Mouse (Mus musculus): ENCODE results near the gene Mcpt4. TPM values are rescaled to one million over a fixed set of nuclear protein-coding genes. Genes with fewer than 3 reads are reported as not detected.
"Not testable (repeated sequence)": the region's sequence is repeated elsewhere in the genome, so short reads cannot be mapped to it uniquely, and the experiment has no call there.

The Mcpt4 gene
- polyA plus RNA-seq, 1 experiment from 2014 or later: not detected

DNA sequence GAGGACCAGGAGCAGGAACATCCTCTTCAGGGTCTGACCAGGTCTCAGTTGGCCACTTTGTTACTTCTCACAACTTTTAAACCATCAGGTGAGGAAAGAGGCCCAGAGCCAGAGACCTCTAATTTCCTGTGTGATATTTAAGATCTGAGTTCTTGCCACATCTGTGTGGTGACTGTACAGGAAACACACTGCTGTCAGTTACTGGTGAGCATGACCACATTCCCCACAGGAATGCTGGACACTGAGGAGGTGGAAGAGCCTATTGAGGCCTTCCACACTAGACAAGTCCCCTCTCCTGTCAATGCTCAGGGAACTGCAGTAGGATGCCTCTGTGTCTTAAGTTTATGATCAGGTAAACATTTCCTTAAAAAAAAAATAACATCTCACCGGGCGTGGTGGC, 23.1 kb upstream of the Mcpt4 start, which contains the start of gene Mcpt8:
Mcpt8 (minus strand) TSS at position 107 of the 400 bp plus-strand sequence.
- Histone ChIP-seq H3K4me2 (replicated peaks; ENCODE audit: low read depth, low read length) (no peak within 1 kb of the TSS), H3K4me3 (ENCODE audit: low read length) (no peak within 1 kb of the TSS), H3K9ac (ENCODE audit: low read depth, low read length) (no peak within 1 kb of the TSS), H3K27ac (ENCODE audit: low read depth, low read length) (no peak within 1 kb of the TSS), H3K4me1 (ENCODE audit: control insufficient read depth, insufficient read depth, low read length) (no peaks in the 10 kb centered on the region), H3K9me3 (ENCODE audit: control insufficient read depth, low read length) (no peaks in the 10 kb centered on the region), H3K27me3 (ENCODE audit: control insufficient read depth, insufficient read depth, low read length) (no peaks in the 10 kb centered on the region), H3K36me3 (ENCODE audit: control insufficient read depth, insufficient read depth, low read length) (no peaks in the 10 kb centered on the region)
- ATAC-seq (ENCODE audit: low FRiP score, low TSS enrichment): no peak
- 93% methylated on average over 2 of the region's 2 CpGs for WGBS

DNA sequence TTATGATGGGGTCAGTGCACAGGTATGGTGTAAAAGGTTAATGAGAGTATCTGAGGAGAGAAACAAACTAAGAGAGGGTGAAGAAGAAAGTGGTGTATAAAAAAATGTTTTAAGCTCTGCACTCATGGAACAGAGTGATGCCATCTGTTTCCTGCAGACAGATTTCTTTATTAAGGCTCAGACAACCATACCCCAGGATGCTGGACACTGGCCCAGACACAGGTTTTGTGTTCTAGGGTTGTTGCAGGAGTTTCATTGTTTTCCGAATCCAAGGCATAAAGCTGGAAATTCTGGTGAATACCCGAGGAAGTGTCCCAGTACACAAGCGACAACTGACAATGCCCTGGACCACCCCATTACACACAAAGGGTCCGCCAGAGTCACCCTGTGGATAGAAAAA, 19.9 kb upstream of the Mcpt4 start:
- no peak overlapping the region for H3K4me3 ChIP-seq (ENCODE audit: low read length)
- no peaks in the 10 kb centered on the region for H3K9me3 ChIP-seq (ENCODE audit: control insufficient read depth, low read length)
- no peaks in the 10 kb centered on the region for H3K36me3 ChIP-seq (ENCODE audit: control insufficient read depth, insufficient read depth, low read length)
- H3K27ac ChIP-seq (ENCODE audit: low read depth, low read length): no peak overlapping the region
- H3K4me2 ChIP-seq (replicated peaks; ENCODE audit: low read depth, low read length): no peak overlapping the region
- no peaks in the 10 kb centered on the region for H3K4me1 ChIP-seq (ENCODE audit: control insufficient read depth, insufficient read depth, low read length)
- 94% methylated on average over 4 of the region's 4 CpGs for WGBS
- no peaks in the 10 kb centered on the region for H3K27me3 ChIP-seq (ENCODE audit: control insufficient read depth, insufficient read depth, low read length)
- no peak for ATAC-seq (ENCODE audit: low FRiP score, low TSS enrichment)
- H3K9ac ChIP-seq (ENCODE audit: low read depth, low read length): no peak overlapping the region

- no peak for ATAC-seq (ENCODE audit: low FRiP score, low TSS enrichment)
- no peaks in the 10 kb centered on the region for H3K4me1 ChIP-seq (ENCODE audit: control insufficient read depth, insufficient read depth, low read length)
- no peak overlapping the region for H3K27ac ChIP-seq (ENCODE audit: low read depth, low read length)
- no peak overlapping the region for H3K4me2 ChIP-seq (replicated peaks; ENCODE audit: low read depth, low read length)
- H3K36me3 ChIP-seq (ENCODE audit: control insufficient read depth, insufficient read depth, low read length): no peaks in the 10 kb centered on the region
- 89% methylated on average over 4 of the region's 4 CpGs for WGBS
- no peaks in the 10 kb centered on the region for H3K27me3 ChIP-seq (ENCODE audit: control insufficient read depth, insufficient read depth, low read length)
- H3K9ac ChIP-seq (ENCODE audit: low read depth, low read length): no peak overlapping the region
- no peaks in the 10 kb centered on the region for H3K9me3 ChIP-seq (ENCODE audit: control insufficient read depth, low read length)
- no peak overlapping the region for H3K4me3 ChIP-seq (ENCODE audit: low read length)
These were observed 4.4 kb downstream of the Mcpt4 start for GRCm38 (mm10) chr14:56057722-56058121.

DNA sequence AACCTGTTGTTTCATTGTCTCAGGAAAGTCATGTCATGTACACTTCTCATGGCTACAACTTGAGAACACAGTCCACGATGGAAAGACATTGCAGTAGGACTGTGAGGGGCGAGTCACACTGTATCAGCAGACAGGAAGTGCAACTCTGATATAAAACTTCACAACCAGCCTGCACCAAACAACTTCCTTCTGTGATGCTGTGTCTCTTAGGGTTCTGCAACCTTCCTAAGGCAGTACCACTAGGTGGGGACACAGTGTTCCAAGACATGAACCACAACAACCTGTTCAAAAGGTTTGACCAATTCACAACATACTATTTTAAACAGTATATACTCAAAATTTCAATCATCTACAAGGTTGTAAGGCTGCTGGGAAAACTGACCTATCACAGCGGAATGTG, 6.7 kb downstream of the Mcpt4 start:
- ATAC-seq (ENCODE audit: low FRiP score, low TSS enrichment): no peak

DNA sequence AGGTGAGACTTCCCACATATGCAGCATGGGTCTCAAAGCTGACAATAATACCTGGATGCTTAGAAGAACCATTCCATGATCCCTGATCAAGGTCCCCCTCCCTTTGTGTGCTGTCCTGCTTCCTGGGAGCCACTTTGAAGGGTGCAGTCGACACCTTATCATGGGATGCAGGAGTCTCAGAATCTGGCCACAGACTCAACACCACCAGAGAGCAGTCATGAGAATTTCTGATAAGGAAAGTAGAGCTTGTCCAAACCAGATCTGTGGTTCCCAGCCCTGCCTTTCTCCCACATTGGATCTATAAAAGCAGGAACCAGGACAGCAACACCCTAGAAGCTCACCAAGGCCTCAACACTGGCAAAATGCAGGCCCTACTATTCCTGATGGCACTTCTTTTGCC, 20.3 kb downstream of the Mcpt4 start, which contains the start of gene Mcpt2:
Mcpt2 (plus strand) TSS at position 250 of the 400 bp plus-strand sequence.
- WGBS: 77% methylated on average over 1 of the region's 1 CpGs
- not testable (repeated sequence) for H3K9ac ChIP-seq (ENCODE audit: low read depth, low read length); ATAC-seq (ENCODE audit: low FRiP score, low TSS enrichment); H3K27ac ChIP-seq (ENCODE audit: low read depth, low read length); H3K9me3 ChIP-seq (ENCODE audit: control insufficient read depth, low read length); H3K27me3 ChIP-seq (ENCODE audit: control insufficient read depth, insufficient read depth, low read length); H3K4me3 ChIP-seq (ENCODE audit: low read length); H3K4me2 ChIP-seq (replicated peaks; ENCODE audit: low read depth, low read length); H3K36me3 ChIP-seq (ENCODE audit: control insufficient read depth, insufficient read depth, low read length); H3K4me1 ChIP-seq (ENCODE audit: control insufficient read depth, insufficient read depth, low read length)

More for the DNA sequence above, 6.7 kb downstream of the Mcpt4 start:
- H3K27ac ChIP-seq (ENCODE audit: low read depth, low read length): no peak overlapping the region
- no peak overlapping the region for H3K4me2 ChIP-seq (replicated peaks; ENCODE audit: low read depth, low read length)
- no peaks in the 10 kb centered on the region for H3K4me1 ChIP-seq (ENCODE audit: control insufficient read depth, insufficient read depth, low read length)
- H3K4me3 ChIP-seq (ENCODE audit: low read length): no peak overlapping the region
- no peaks in the 10 kb centered on the region for H3K9me3 ChIP-seq (ENCODE audit: control insufficient read depth, low read length)
- no peaks in the 10 kb centered on the region for H3K27me3 ChIP-seq (ENCODE audit: control insufficient read depth, insufficient read depth, low read length)
- whole genome bisulfite sequencing: 87% methylated on average over 3 of the region's 3 CpGs
- no peaks in the 10 kb centered on the region for H3K36me3 ChIP-seq (ENCODE audit: control insufficient read depth, insufficient read depth, low read length)
- no peak overlapping the region for H3K9ac ChIP-seq (ENCODE audit: low read depth, low read length)

- H3K4me1 ChIP-seq (ENCODE audit: control insufficient read depth, insufficient read depth, low read length): no peaks in the 10 kb centered on the region
- no peak overlapping the region for H3K27ac ChIP-seq (ENCODE audit: low read depth, low read length)
- no peaks in the 10 kb centered on the region for H3K36me3 ChIP-seq (ENCODE audit: control insufficient read depth, insufficient read depth, low read length)
- H3K9me3 ChIP-seq (ENCODE audit: control insufficient read depth, low read length): no peaks in the 10 kb centered on the region
- H3K27me3 ChIP-seq (ENCODE audit: control insufficient read depth, insufficient read depth, low read length): no peaks in the 10 kb centered on the region
- WGBS: 64% methylated on average over 2 of the region's 2 CpGs
- no peak overlapping the region for H3K4me2 ChIP-seq (replicated peaks; ENCODE audit: low read depth, low read length)
- H3K4me3 ChIP-seq (ENCODE audit: low read length): no peak overlapping the region
- H3K9ac ChIP-seq (ENCODE audit: low read depth, low read length): no peak overlapping the region
- no peak for ATAC-seq (ENCODE audit: low FRiP score, low TSS enrichment)
These were observed 27.7 kb downstream of the Mcpt4 start for GRCm38 (mm10) chr14:56034433-56034832.

GRCm38 (mm10) chr14:56030395-56030794, 31.7 kb downstream of the Mcpt4 start, which contains the start of gene Mcpt9:
Gene Mcpt9 (minus strand): TSS chr14:56030495.
- 73% methylated on average over 3 of the region's 3 CpGs for WGBS
- not testable (repeated sequence) for H3K4me1 ChIP-seq (ENCODE audit: control insufficient read depth, insufficient read depth, low read length); H3K27me3 ChIP-seq (ENCODE audit: control insufficient read depth, insufficient read depth, low read length); H3K36me3 ChIP-seq (ENCODE audit: control insufficient read depth, insufficient read depth, low read length); H3K4me3 ChIP-seq (ENCODE audit: low read length); H3K27ac ChIP-seq (ENCODE audit: low read depth, low read length); H3K9me3 ChIP-seq (ENCODE audit: control insufficient read depth, low read length); ATAC-seq (ENCODE audit: low FRiP score, low TSS enrichment); H3K4me2 ChIP-seq (replicated peaks; ENCODE audit: low read depth, low read length); H3K9ac ChIP-seq (ENCODE audit: low read depth, low read length)

DNA sequence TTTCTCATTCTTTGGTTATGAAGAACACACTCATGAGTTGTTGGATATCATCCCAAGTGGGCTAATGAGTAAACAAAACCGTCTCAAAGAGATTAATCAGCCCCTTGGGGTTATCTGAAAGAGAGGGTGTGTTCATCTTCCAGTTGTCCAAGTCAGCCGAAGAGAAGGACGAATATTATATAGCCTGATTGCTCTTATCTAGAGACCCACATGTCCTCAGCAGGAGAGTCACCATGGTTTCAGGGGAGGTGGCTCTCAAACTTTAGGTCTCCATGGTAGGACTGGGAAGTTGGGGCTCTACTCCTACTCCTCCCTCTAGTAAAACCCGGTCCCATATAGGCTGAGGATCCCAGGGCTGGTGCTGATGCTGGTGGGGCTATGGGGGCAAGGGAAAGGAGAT, 40.8 kb downstream of the Mcpt4 start:
- not testable (repeated sequence) for H3K36me3 ChIP-seq (ENCODE audit: control insufficient read depth, insufficient read depth, low read length); H3K4me3 ChIP-seq (ENCODE audit: low read length); H3K4me1 ChIP-seq (ENCODE audit: control insufficient read depth, insufficient read depth, low read length); H3K4me2 ChIP-seq (replicated peaks; ENCODE audit: low read depth, low read length); H3K27me3 ChIP-seq (ENCODE audit: control insufficient read depth, insufficient read depth, low read length); H3K9ac ChIP-seq (ENCODE audit: low read depth, low read length); H3K9me3 ChIP-seq (ENCODE audit: control insufficient read depth, low read length); H3K27ac ChIP-seq (ENCODE audit: low read depth, low read length); ATAC-seq (ENCODE audit: low FRiP score, low TSS enrichment)
- WGBS: 78% methylated on average over 3 of the region's 4 CpGs

DNA sequence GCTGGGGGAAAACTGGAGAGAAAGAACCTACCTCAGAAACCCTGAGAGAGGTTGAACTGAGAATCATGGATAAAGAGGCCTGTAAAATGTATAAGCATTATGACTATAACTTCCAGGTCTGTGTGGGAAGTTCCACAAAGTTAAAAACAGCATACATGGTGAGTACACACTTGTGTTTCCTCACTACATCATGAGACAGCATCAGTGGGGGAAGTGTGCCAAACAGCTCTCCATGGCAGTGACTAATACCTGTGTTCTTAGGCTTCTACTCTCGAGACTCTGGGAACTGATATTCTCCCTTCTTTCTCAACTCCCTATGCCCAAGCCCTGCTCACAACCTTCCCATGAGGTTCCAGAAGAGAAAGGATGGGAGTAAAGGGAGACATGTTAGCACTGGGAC, 42.7 kb downstream of the Mcpt4 start:
- no peaks in the 10 kb centered on the region for H3K9me3 ChIP-seq (ENCODE audit: control insufficient read depth, low read length)
- H3K36me3 ChIP-seq (ENCODE audit: control insufficient read depth, insufficient read depth, low read length): no peaks in the 10 kb centered on the region
- H3K27ac ChIP-seq (ENCODE audit: low read depth, low read length): no peak overlapping the region
- no peaks in the 10 kb centered on the region for H3K27me3 ChIP-seq (ENCODE audit: control insufficient read depth, insufficient read depth, low read length)
- H3K4me2 ChIP-seq (replicated peaks; ENCODE audit: low read depth, low read length): no peak overlapping the region
- no peak overlapping the region for H3K4me3 ChIP-seq (ENCODE audit: low read length)
- H3K9ac ChIP-seq (ENCODE audit: low read depth, low read length): no peak overlapping the region
- WGBS: 68% methylated on average over 1 of the region's 1 CpGs
- ATAC-seq (ENCODE audit: low FRiP score, low TSS enrichment): no peak
- no peaks in the 10 kb centered on the region for H3K4me1 ChIP-seq (ENCODE audit: control insufficient read depth, insufficient read depth, low read length)

All from kidney, embryonic 14.5 days (tissue).